Mouse (Mus musculus) liver, embryonic 15.5 days (tissue): ENCODE results near the gene Pthlh. TPM values are rescaled to one million over a fixed set of nuclear protein-coding genes. Genes with fewer than 3 reads are reported as not detected.

Source experiments
- polyA plus RNA-seq: library from polyadenylated mRNA; unstranded; fragments of >200 nt; fragmentation: Nextera tagmentation; extraction: Ambion mirVana; gene quantifications from 2 replicates; pipeline ENCODE4 v1.2.1, GENCODE M21; 2015

The Pthlh gene
- polyA plus RNA-seq, 1 experiment from 2014 or later: not detected

Other genes with a start within 250 kb of the Pthlh start
- 0.24 and 0.35 TPM in 2 replicates for gene Rep15, start 231.6 kb downstream of the Pthlh start, polyA plus RNA-seq
- 50.2 and 51.2 TPM in 2 replicates for gene Mrps35, start 221.4 kb downstream of the Pthlh start, polyA plus RNA-seq
- gene Mansc4, start 177.2 kb downstream of the Pthlh start, polyA plus RNA-seq: 0.08 TPM in 1 of 2 replicates, not detected in the other
- gene Klhl42, start 172.8 kb downstream of the Pthlh start, polyA plus RNA-seq: 1.8 and 1.9 TPM in 2 replicates
- gene Ccdc91, start 211.6 kb upstream of the Pthlh start, polyA plus RNA-seq: 5.5 and 5.6 TPM in 2 replicates